Mouse (Mus musculus): Measurements from ENCODE around the gene Ntm. TPM values are rescaled to one million over a fixed set of nuclear protein-coding genes. Genes with fewer than 3 reads are reported as not detected.

The Ntm gene
- polyA plus RNA-seq, 1 experiment from 2014 or later, result 30.6 TPM

DNA sequence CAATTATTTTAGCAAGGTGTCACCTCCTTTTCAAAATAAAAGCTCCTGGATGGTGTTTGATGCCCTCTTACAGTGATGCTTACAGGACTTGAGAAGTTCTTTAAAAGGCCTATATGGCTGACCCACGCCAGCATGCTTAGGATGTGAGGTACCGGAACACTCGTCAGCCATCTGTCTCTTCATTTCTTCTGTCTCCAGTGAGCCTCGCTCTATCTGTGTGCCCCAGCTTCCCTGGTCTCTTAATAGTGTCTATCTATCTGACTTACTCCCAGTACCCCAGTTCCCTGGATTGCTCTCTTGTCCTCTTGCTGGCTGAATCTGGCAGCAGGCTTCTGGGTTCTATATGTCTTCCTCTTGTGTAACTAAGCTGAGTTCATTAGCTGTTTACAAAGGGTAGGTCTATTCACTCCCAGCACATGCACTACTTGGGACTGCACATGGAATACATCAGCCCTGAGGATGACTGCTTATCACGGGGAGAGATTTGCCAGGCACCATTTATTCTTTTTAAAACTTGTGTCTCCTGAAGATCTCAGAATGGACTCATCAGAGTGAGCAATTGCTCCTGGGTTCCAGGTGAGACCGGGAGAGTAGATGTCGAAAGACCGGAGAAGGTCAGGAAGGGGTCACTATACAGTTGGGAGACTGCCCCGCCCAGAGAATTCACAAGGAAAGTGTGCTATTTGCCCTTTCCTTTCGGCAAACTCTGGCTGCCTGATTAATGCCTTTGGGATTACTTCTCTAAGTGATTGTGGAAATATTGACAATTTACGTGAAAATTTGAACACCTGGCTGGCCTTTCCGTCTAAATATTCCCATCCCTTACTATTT lies 585.6 kb downstream of the Ntm start:
- H3K27ac ChIP-seq (ENCODE audit: low read depth, low read length), result no peak overlapping the region
- H3K36me3 ChIP-seq (ENCODE audit: control insufficient read depth, insufficient read depth, low read length), result no peaks in the 10 kb centered on the region
- no peaks in the 10 kb centered on the region for H3K4me1 ChIP-seq (replicated peaks; ENCODE audit: control insufficient read depth, insufficient read depth, low read length)
- DNase-seq (ENCODE audit: low spot score) (no peak), ATAC-seq (ENCODE audit: low FRiP score) (no peak)
- no peak overlapping the region for H3K9ac ChIP-seq (ENCODE audit: low read depth, low read length)
- H3K27me3 ChIP-seq (ENCODE audit: control insufficient read depth, insufficient read depth, low read length), result no peaks in the 10 kb centered on the region
- H3K9me3 ChIP-seq (ENCODE audit: control insufficient read depth, low read length), result no peaks in the 10 kb centered on the region
- no peak overlapping the region for H3K4me2 ChIP-seq (replicated peaks; ENCODE audit: low read depth, low read length)
- 86% methylated on average over 12 of the region's 12 CpGs for WGBS
- H3K4me3 ChIP-seq (ENCODE audit: low read depth, low read length), result no peak overlapping the region

DNA sequence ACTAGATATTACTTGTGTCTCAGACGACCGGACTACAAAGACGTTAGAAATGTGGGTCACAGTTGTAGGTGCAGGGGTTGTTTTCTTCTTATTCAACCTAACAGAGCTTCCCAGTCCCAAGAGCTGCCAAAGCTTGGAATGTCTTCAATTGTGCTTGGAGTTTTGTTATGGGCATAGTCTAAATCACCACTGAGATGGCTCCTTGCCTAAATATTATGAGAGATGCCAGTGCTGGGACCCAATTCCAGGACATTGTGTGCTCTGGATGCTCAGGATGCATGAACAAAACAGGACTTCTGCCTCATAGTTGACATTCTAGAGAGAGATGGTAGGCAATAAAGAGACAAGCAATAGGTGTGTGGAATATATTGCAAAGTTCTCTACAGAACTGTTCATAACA lies 591.6 kb downstream of the Ntm start:
- Histone ChIP-seq H3K4me3 (ENCODE audit: low read depth, low read length) (no peak overlapping the region), H3K9ac (ENCODE audit: low read depth, low read length) (no peak overlapping the region), H3K36me3 (ENCODE audit: control insufficient read depth, insufficient read depth, low read length) (no peaks in the 10 kb centered on the region), H3K4me1 (replicated peaks; ENCODE audit: control insufficient read depth, insufficient read depth, low read length) (no peaks in the 10 kb centered on the region), H3K27me3 (ENCODE audit: control insufficient read depth, insufficient read depth, low read length) (no peaks in the 10 kb centered on the region), H3K9me3 (ENCODE audit: control insufficient read depth, low read length) (no peaks in the 10 kb centered on the region), H3K27ac (ENCODE audit: low read depth, low read length) (no peak overlapping the region), H3K4me2 (replicated peaks; ENCODE audit: low read depth, low read length) (no peak overlapping the region)
- WGBS, result 83% methylated on average over 3 of the region's 3 CpGs
- ATAC-seq (ENCODE audit: low FRiP score), result no peak
- DNase-seq (ENCODE audit: low spot score), result no peak

- no peak for DNase-seq (ENCODE audit: low spot score)
- H3K36me3 ChIP-seq (ENCODE audit: control insufficient read depth, insufficient read depth, low read length), result no peaks in the 10 kb centered on the region
- H3K4me2 ChIP-seq (replicated peaks; ENCODE audit: low read depth, low read length), result no peak overlapping the region
- no peak overlapping the region for H3K4me3 ChIP-seq (ENCODE audit: low read depth, low read length)
- H3K27me3 ChIP-seq (ENCODE audit: control insufficient read depth, insufficient read depth, low read length), result no peaks in the 10 kb centered on the region
- no peaks in the 10 kb centered on the region for H3K4me1 ChIP-seq (replicated peaks; ENCODE audit: control insufficient read depth, insufficient read depth, low read length)
- 80% methylated on average over 3 of the region's 3 CpGs for WGBS
- no peak overlapping the region for H3K27ac ChIP-seq (ENCODE audit: low read depth, low read length)
- H3K9ac ChIP-seq (ENCODE audit: low read depth, low read length), result no peak overlapping the region
- no peak for ATAC-seq (ENCODE audit: low FRiP score)
- no peaks in the 10 kb centered on the region for H3K9me3 ChIP-seq (ENCODE audit: control insufficient read depth, low read length)
These were observed 593.3 kb downstream of the Ntm start for GRCm38 (mm10) chr9:29369621-29370020.

DNA sequence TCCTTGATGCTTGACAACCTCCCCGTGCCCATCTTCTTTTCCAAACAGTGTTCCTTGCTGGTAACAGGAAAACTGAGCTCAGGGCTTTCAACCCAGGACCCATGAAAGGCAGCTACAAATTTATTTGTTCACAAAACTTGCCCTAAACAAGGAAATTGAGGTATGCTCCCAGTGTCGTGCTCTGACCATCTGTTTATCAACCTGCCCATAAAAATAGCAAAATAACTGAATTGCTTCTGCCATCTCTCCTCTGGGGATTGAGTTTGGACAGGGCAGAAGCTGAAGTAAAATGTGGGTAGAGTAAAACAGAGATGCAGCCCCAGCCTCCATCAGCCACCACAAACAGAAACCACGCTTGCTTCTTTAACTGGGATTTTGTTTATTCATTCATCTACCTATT lies 594.6 kb downstream of the Ntm start:
- 64% methylated on average over 3 of the region's 3 CpGs for WGBS
- H3K4me3 ChIP-seq (ENCODE audit: low read depth, low read length), result no peak overlapping the region
- H3K27me3 ChIP-seq (ENCODE audit: control insufficient read depth, insufficient read depth, low read length), result no peaks in the 10 kb centered on the region
- no peak overlapping the region for H3K27ac ChIP-seq (ENCODE audit: low read depth, low read length)
- H3K36me3 ChIP-seq (ENCODE audit: control insufficient read depth, insufficient read depth, low read length), result no peaks in the 10 kb centered on the region
- no peak overlapping the region for H3K4me2 ChIP-seq (replicated peaks; ENCODE audit: low read depth, low read length)
- DNase-seq (ENCODE audit: low spot score) (no peak), ATAC-seq (ENCODE audit: low FRiP score) (no peak)
- H3K9me3 ChIP-seq (ENCODE audit: control insufficient read depth, low read length), result no peaks in the 10 kb centered on the region
- no peak overlapping the region for H3K9ac ChIP-seq (ENCODE audit: low read depth, low read length)
- no peaks in the 10 kb centered on the region for H3K4me1 ChIP-seq (replicated peaks; ENCODE audit: control insufficient read depth, insufficient read depth, low read length)

DNA sequence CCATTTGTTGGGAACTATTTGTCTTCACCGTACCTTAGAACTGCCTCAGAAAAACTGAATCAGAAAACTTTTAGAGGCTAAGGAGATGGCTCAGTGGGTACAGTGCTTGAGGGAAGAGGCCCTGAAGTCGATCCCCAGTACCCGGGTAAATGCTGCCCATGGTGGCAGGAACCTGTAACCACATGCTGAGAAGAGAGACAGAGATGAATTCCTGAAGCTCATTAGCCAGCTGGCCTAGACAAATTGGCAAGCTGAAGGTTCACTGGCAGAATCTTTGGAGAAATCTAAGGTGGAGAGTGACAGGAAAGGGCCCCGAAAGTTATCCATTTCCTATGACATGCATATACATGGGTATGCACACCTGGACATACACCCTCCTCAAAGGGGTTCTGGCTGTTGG lies 605.1 kb downstream of the Ntm start:
- no peak overlapping the region for H3K4me3 ChIP-seq (ENCODE audit: low read depth, low read length)
- no peaks in the 10 kb centered on the region for H3K9me3 ChIP-seq (ENCODE audit: control insufficient read depth, low read length)
- WGBS, result 80% methylated on average over 4 of the region's 4 CpGs
- H3K4me2 ChIP-seq (replicated peaks; ENCODE audit: low read depth, low read length), result no peak overlapping the region
- ATAC-seq (ENCODE audit: low FRiP score) (no peak), DNase-seq (ENCODE audit: low spot score) (no peak)
- no peak overlapping the region for H3K9ac ChIP-seq (ENCODE audit: low read depth, low read length)
- H3K4me1 ChIP-seq (replicated peaks; ENCODE audit: control insufficient read depth, insufficient read depth, low read length), result no peaks in the 10 kb centered on the region
- H3K27me3 ChIP-seq (ENCODE audit: control insufficient read depth, insufficient read depth, low read length), result no peaks in the 10 kb centered on the region
- H3K27ac ChIP-seq (ENCODE audit: low read depth, low read length), result no peak overlapping the region
- H3K36me3 ChIP-seq (ENCODE audit: control insufficient read depth, insufficient read depth, low read length), result no peaks in the 10 kb centered on the region

GRCm38 (mm10) chr9:29342303-29342702 lies 620.6 kb downstream of the Ntm start:
- ATAC-seq (ENCODE audit: low FRiP score) (no peak), DNase-seq (ENCODE audit: low spot score) (no peak)
- WGBS, result 90% methylated on average over 7 of the region's 7 CpGs
- Histone ChIP-seq H3K36me3 (ENCODE audit: control insufficient read depth, insufficient read depth, low read length) (no peaks in the 10 kb centered on the region), H3K4me2 (replicated peaks; ENCODE audit: low read depth, low read length) (no peak overlapping the region), H3K27ac (ENCODE audit: low read depth, low read length) (no peak overlapping the region), H3K27me3 (ENCODE audit: control insufficient read depth, insufficient read depth, low read length) (no peaks in the 10 kb centered on the region), H3K4me1 (replicated peaks; ENCODE audit: control insufficient read depth, insufficient read depth, low read length) (no peaks in the 10 kb centered on the region), H3K4me3 (ENCODE audit: low read depth, low read length) (no peak overlapping the region), H3K9ac (ENCODE audit: low read depth, low read length) (no peak overlapping the region), H3K9me3 (ENCODE audit: control insufficient read depth, low read length) (no peaks in the 10 kb centered on the region)

GRCm38 (mm10) chr9:29341292-29341691 lies 621.6 kb downstream of the Ntm start:
- H3K4me1 ChIP-seq (replicated peaks; ENCODE audit: control insufficient read depth, insufficient read depth, low read length), result no peaks in the 10 kb centered on the region
- no peaks in the 10 kb centered on the region for H3K27me3 ChIP-seq (ENCODE audit: control insufficient read depth, insufficient read depth, low read length)
- no peak overlapping the region for H3K4me3 ChIP-seq (ENCODE audit: low read depth, low read length)
- H3K27ac ChIP-seq (ENCODE audit: low read depth, low read length), result no peak overlapping the region
- ATAC-seq (ENCODE audit: low FRiP score) (no peak), DNase-seq (ENCODE audit: low spot score) (no peak)
- no peak overlapping the region for H3K9ac ChIP-seq (ENCODE audit: low read depth, low read length)
- 90% methylated on average over 3 of the region's 3 CpGs for WGBS
- H3K9me3 ChIP-seq (ENCODE audit: control insufficient read depth, low read length), result no peaks in the 10 kb centered on the region
- no peak overlapping the region for H3K4me2 ChIP-seq (replicated peaks; ENCODE audit: low read depth, low read length)
- H3K36me3 ChIP-seq (ENCODE audit: control insufficient read depth, insufficient read depth, low read length), result no peaks in the 10 kb centered on the region

DNA sequence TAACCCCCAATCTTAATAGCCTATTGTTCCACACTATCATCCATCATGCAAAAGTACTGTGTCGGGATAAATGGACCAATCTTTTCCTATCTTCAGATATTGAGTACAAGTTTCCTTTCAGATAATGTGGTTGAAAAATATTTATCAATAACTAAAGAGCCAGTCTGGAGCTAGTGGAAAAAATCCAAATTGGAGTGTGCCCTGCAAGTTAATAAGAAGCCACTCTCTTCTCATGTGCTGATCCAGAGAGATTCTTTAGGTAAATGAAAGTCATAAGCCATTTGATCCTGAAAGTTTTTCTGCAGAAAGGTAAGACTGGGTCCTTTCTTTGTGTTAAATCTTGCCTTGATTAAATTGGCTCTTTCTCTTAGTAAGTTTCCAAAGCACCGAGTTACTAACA lies 627.3 kb downstream of the Ntm start:
- no peaks in the 10 kb centered on the region for H3K36me3 ChIP-seq (ENCODE audit: control insufficient read depth, insufficient read depth, low read length)
- H3K27me3 ChIP-seq (ENCODE audit: control insufficient read depth, insufficient read depth, low read length), result no peaks in the 10 kb centered on the region
- ATAC-seq (ENCODE audit: low FRiP score) (no peak), DNase-seq (ENCODE audit: low spot score) (no peak)
- no peak overlapping the region for H3K4me3 ChIP-seq (ENCODE audit: low read depth, low read length)
- no peak overlapping the region for H3K27ac ChIP-seq (ENCODE audit: low read depth, low read length)
- no peaks in the 10 kb centered on the region for H3K9me3 ChIP-seq (ENCODE audit: control insufficient read depth, low read length)
- 84% methylated on average over 2 of the region's 2 CpGs for WGBS
- no peak overlapping the region for H3K9ac ChIP-seq (ENCODE audit: low read depth, low read length)
- H3K4me1 ChIP-seq (replicated peaks; ENCODE audit: control insufficient read depth, insufficient read depth, low read length), result no peaks in the 10 kb centered on the region
- H3K4me2 ChIP-seq (replicated peaks; ENCODE audit: low read depth, low read length), result no peak overlapping the region

- ATAC-seq (ENCODE audit: low FRiP score) (no peak), DNase-seq (ENCODE audit: low spot score) (no peak)
- Histone ChIP-seq H3K4me2 (replicated peaks; ENCODE audit: low read depth, low read length) (no peak overlapping the region), H3K4me1 (replicated peaks; ENCODE audit: control insufficient read depth, insufficient read depth, low read length) (no peaks in the 10 kb centered on the region), H3K27me3 (ENCODE audit: control insufficient read depth, insufficient read depth, low read length) (no peaks in the 10 kb centered on the region), H3K27ac (ENCODE audit: low read depth, low read length) (no peak overlapping the region), H3K9ac (ENCODE audit: low read depth, low read length) (no peak overlapping the region), H3K9me3 (ENCODE audit: control insufficient read depth, low read length) (no peaks in the 10 kb centered on the region), H3K36me3 (ENCODE audit: control insufficient read depth, insufficient read depth, low read length) (no peaks in the 10 kb centered on the region), H3K4me3 (ENCODE audit: low read depth, low read length) (no peak overlapping the region)
- WGBS, result 26% methylated on average over 3 of the region's 3 CpGs
These were observed 630.4 kb downstream of the Ntm start for GRCm38 (mm10) chr9:29332296-29333090.

Measured in hindbrain, embryonic 11.5 days (tissue).